Mouse (Mus musculus) myocyte (in vitro differentiated cells): Measurements from ENCODE around the gene Inf2. TPM values are rescaled to one million over a fixed set of nuclear protein-coding genes. Genes with fewer than 3 reads are reported as not detected.

Experiments used
- H3K27me3 ChIP-seq: one replicate; pipeline ENCODE4 v1.6.1; 2011; ENCODE audit not compliant: control insufficient read depth, insufficient read depth, insufficient read length
- H3K36me3 ChIP-seq: one replicate; pipeline ENCODE4 v1.6.1; 2011; ENCODE audit not compliant: control insufficient read depth, insufficient read depth
- H3K4me2 ChIP-seq: one replicate; pipeline ENCODE4 v1.6.1; 2011; ENCODE audit warnings: low read depth, control low read depth
- H3K4me3 ChIP-seq: one replicate; pipeline ENCODE4 v1.5.1; 2011; ENCODE audit warnings: mild to moderate bottlenecking, control low read depth, moderate library complexity
- H3K79me2 ChIP-seq: one replicate; pipeline ENCODE4 v1.6.1; 2011; ENCODE audit not compliant: control insufficient read depth, insufficient read depth
- H3ac ChIP-seq: one replicate; pipeline ENCODE4 v1.6.1; 2011; ENCODE audit not compliant: control insufficient read depth, insufficient read length
- CEBPB ChIP-seq: IDR thresholded peaks from 2 replicates; pipeline ENCODE4 v1.6.1; 2011; ENCODE audit warnings: mild to moderate bottlenecking, moderate library complexity; ENCODE audit not compliant: poor library complexity, insufficient read depth, severe bottlenecking
- E2F4 ChIP-seq: IDR thresholded peaks from one replicate; pipeline ENCODE4 v1.6.1; 2011; ENCODE audit warnings: mild to moderate bottlenecking, control low read depth, moderate library complexity; ENCODE audit not compliant: insufficient read depth
- MAX ChIP-seq: IDR thresholded peaks from one replicate; pipeline ENCODE4 v1.6.1; 2011; ENCODE audit warnings: low read depth, mild to moderate bottlenecking, control low read depth
- MYOD1 ChIP-seq, 3 experiments: IDR thresholded peaks; one replicate each; pipeline ENCODE4 v1.6.1; 2011; ENCODE audit warnings: control low read depth in 2 of 3, low read depth in 2 of 3, mild to moderate bottlenecking in 2 of 3, moderate library complexity in 1 of 3; ENCODE audit not compliant: insufficient read length in 2 of 3, control insufficient read depth in 1 of 3
- MYOG ChIP-seq, 3 experiments: IDR thresholded peaks; one replicate each; pipeline ENCODE4 v1.6.1; 2011; ENCODE audit warnings: control low read depth in 2 of 3, low read depth in 2 of 3, mild to moderate bottlenecking in 2 of 3; ENCODE audit not compliant: insufficient read length in 2 of 3, control insufficient read depth in 1 of 3, insufficient read depth in 1 of 3
- POLR2A ChIP-seq: IDR thresholded peaks from one replicate; pipeline ENCODE4 v1.6.1; 2011; ENCODE audit warnings: low read depth, mild to moderate bottlenecking, control low read depth, moderate library complexity; ENCODE audit not compliant: insufficient read length
- POLR2AphosphoS2 ChIP-seq: IDR thresholded peaks from one replicate; pipeline ENCODE4 v1.6.1; 2011; ENCODE audit warnings: low read depth, control low read depth; ENCODE audit not compliant: insufficient read length
- REST ChIP-seq: IDR thresholded peaks from one replicate; pipeline ENCODE4 v1.6.1; 2011; ENCODE audit warnings: mild to moderate bottlenecking, control low read depth, moderate library complexity; ENCODE audit not compliant: insufficient read depth, insufficient read length
- SRF ChIP-seq: IDR thresholded peaks from one replicate; pipeline ENCODE4 v1.6.1; 2011; ENCODE audit warnings: low read depth; ENCODE audit not compliant: control insufficient read depth, insufficient read length
- TCF12 ChIP-seq: IDR thresholded peaks from one replicate; pipeline ENCODE4 v1.6.1; 2011; ENCODE audit warnings: mild to moderate bottlenecking, control low read depth; ENCODE audit not compliant: poor library complexity, insufficient read depth, severe bottlenecking
- TCF3 ChIP-seq: IDR thresholded peaks from one replicate; pipeline ENCODE4 v1.6.1; 2011; ENCODE audit warnings: low read depth, control low read depth; ENCODE audit not compliant: insufficient read length
- USF1 ChIP-seq: IDR thresholded peaks from one replicate; pipeline ENCODE4 v1.6.1; 2011; ENCODE audit warnings: low read depth, mild to moderate bottlenecking, control low read depth, moderate library complexity
- polyA plus RNA-seq: library from polyadenylated mRNA; unstranded; fragments of >200 nt; fragmentation: generic; extraction: Trizol; gene quantifications from one replicate; pipeline ENCODE4 v1.2.1, GENCODE M21; 2012; ENCODE audit warnings: missing spikeins

Gene Inf2
- polyA plus RNA-seq, 1 experiment, result 70.1 TPM

DNA sequence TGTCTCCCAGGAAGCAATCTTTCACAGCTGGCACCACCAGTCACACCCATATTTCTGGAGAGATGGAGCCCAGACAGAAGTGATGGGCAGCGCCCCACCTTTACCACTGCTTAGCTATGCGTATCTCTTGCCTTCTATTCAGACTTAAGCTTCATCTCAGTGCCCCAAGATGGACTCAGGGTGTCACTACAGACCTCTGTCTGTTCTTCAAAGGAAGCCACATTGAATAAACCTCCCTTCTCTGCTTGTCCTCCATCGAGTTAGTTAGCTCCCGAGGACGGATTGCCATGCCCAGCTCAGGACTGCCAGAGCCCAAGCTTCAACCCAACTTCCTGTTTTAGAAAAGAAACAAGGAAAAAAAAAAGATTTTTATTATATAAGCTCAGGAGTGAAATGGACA is 26.1 kb upstream of the Inf2 start:
- H3K4me2 ChIP-seq, result no peak overlapping the region
- no peak overlapping the region for H3K4me3 ChIP-seq
- H3ac ChIP-seq, result no peak overlapping the region
- no peaks in the 10 kb centered on the region for H3K79me2 ChIP-seq
- H3K36me3 ChIP-seq, result no peaks in the 10 kb centered on the region
- TF ChIP-seq POLR2AphosphoS2, result no peak
- no peak for TF ChIP-seq REST
- no peak for TF ChIP-seq CEBPB
- TF ChIP-seq MAX, result no peak
- no peak for TF ChIP-seq E2F4
- no peaks in the 10 kb centered on the region for H3K27me3 ChIP-seq

DNA sequence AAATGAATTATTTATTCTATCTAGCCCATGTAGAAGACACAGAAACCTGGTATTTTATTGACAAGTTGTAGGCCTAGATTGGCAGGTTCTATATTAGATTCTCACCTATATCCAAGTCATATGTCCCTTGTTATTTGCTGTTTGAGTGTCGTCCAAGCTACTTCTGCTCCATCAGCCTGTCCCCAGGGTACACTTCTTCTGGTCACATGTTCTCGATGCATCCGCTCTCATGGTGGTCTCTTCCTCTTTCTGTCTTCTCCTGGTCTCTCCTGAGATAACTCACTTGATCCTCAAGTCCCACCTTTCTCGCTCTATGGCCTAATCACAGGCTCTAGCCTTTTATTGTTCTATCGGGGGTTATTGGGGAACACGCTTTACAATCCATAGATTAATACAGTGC is 25.6 kb upstream of the Inf2 start:
- Histone ChIP-seq H3ac (no peak overlapping the region), H3K4me2 (no peak overlapping the region), H3K4me3 (no peak overlapping the region), H3K79me2 (no peaks in the 10 kb centered on the region), H3K36me3 (no peaks in the 10 kb centered on the region), H3K27me3 (no peaks in the 10 kb centered on the region)
- TF ChIP-seq MAX (no peak), MYOD1 (IDR thresholded peaks at IDR 0.05; ENCODE audit: control insufficient read depth in 1 of 3, insufficient read length in 2 of 3, low read depth in 2 of 3) (no peak), SRF (no peak), TCF12 (no peak), REST (no peak), MYOG (IDR thresholded peaks at IDR 0.05; ENCODE audit: control insufficient read depth in 1 of 3, insufficient read depth in 1 of 3, insufficient read length in 2 of 3, low read depth in 2 of 3) (no peak), CEBPB (no peak), POLR2AphosphoS2 (no peak), E2F4 (no peak), USF1 (no peak), POLR2A (no peak), TCF3 (no peak)

DNA sequence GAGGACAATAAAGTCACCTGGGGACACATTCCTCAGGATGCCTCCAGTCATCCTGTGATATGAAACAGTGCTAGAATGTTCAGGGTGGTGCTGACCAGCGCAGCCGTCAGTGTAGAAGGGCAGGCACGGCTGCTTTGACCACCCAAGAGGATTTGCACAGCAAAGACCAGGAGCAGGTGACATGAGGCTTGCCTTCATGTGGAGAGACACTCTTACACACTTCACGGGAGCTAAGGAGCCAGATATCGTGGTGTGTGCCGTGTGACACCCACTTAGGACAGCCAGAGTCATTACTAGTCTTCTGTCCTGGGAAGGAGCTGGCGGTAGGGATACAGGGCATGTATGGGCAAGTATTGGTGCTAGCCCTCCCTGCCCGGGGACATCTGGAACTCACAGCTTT is 18.4 kb upstream of the Inf2 start:
- H3K4me2 ChIP-seq, result no peak overlapping the region
- no peaks in the 10 kb centered on the region for H3K27me3 ChIP-seq
- no peak overlapping the region for H3K4me3 ChIP-seq
- H3K79me2 ChIP-seq, result no peaks in the 10 kb centered on the region
- H3ac ChIP-seq, result no peak overlapping the region
- H3K36me3 ChIP-seq, result no peaks in the 10 kb centered on the region
- TF ChIP-seq MYOG (IDR thresholded peaks at IDR 0.05; ENCODE audit: control insufficient read depth in 1 of 3, insufficient read depth in 1 of 3, insufficient read length in 2 of 3, low read depth in 2 of 3) (peak in 1 of 3 experiments; percentile 45), POLR2AphosphoS2 (no peak)

DNA sequence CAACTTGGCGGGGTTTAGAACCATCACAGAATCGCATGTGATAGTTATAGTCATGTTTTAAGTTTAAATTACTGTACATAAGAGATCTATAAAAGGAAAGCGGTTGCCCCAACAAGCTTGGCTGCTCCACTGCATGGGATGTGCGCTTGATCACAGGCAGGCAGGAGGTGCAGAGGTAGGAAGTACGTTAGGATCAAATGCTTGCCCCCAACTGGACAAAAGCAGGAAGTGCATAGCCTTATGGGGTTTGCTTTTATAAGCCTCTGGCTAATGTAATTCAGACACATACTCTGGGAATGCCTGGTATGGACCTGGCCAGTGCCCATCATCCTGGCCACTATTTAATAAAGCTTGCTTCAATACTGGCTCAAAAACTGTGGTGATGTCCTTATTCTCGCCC is 17.5 kb upstream of the Inf2 start:
- Histone ChIP-seq H3K79me2 (no peaks in the 10 kb centered on the region), H3K27me3 (no peaks in the 10 kb centered on the region), H3K4me3 (no peak overlapping the region), H3K36me3 (no peaks in the 10 kb centered on the region), H3ac (no peak overlapping the region), H3K4me2 (no peak overlapping the region)
- TF ChIP-seq POLR2A, result no peak
- no peak for TF ChIP-seq CEBPB
- no peak for TF ChIP-seq TCF12

DNA sequence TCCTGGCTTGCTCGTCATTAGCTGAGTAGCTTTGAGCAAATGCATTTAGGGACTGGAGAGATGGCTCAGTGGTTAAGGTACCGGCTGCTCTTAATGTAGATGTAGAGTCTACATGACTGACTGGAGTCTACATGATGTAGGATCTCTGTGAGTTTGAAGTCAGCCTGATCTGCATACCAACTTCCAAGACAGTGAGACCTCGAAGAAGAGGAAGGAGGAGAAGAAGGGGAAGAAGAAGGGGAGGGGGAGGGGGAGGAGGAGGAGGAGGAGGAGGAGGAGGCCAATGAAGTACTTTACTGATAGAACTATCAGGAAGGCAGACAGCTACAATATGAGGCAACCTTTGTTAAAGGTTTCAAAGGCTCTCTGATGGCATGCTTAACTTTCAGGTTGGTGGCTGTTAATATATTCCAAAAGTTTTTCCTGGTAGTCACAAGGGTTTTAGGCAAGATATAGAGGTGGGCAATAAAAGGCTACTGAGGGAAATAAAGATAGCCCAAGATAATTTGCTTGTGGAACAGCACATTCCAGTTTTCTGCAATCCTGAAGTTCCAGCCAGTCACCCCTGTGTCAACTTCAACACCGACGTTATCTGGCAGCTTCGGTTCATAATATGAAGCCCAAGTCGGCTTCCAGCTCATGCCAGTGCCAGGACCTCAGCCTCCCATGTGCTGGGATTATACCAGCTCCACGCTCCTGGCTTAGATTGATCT is 13.2 kb upstream of the Inf2 start:
- Histone ChIP-seq H3ac (no peak overlapping the region), H3K4me2 (peak overlapping the region; percentile 88), H3K27me3 (no peaks in the 10 kb centered on the region), H3K79me2 (no peaks in the 10 kb centered on the region), H3K36me3 (no peaks in the 10 kb centered on the region), H3K4me3 (no peak overlapping the region)
- TF ChIP-seq E2F4 (no peak), USF1 (no peak), POLR2A (no peak), REST (no peak), MYOD1 (IDR thresholded peaks at IDR 0.05; ENCODE audit: control insufficient read depth in 1 of 3, insufficient read length in 2 of 3, low read depth in 2 of 3) (no peak), CEBPB (no peak), POLR2AphosphoS2 (no peak), SRF (no peak), TCF12 (no peak), MAX (no peak)

DNA sequence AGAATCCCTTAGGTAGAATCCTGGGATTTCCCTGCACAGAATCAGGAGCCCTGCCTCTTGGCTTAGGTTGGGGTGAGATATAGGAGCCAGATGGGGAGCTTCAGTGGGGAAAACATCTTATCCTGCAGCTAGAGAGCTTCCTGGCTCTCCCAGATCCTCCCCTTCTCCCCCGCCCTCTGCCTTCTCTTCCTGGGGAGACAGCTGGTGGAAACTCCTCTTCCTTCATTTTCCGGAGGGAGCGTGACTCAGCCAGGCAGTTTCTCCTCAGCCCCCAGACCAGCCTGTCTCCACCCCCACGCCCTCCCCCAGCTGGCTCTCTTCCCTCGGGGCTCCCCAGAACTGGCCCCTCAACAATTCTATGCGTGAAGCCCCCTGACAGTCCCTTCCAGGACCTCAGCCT is 12.2 kb upstream of the Inf2 start:
- peak overlapping the region; percentile 88 for H3K4me2 ChIP-seq
- no peaks in the 10 kb centered on the region for H3K36me3 ChIP-seq
- H3K27me3 ChIP-seq, result no peaks in the 10 kb centered on the region
- H3K79me2 ChIP-seq, result no peaks in the 10 kb centered on the region
- TF ChIP-seq TCF12 (no peak), MYOG (IDR thresholded peaks at IDR 0.05; ENCODE audit: control insufficient read depth in 1 of 3, insufficient read depth in 1 of 3, insufficient read length in 2 of 3, low read depth in 2 of 3) (peak; percentile 26 to 77 (median 30)), MYOD1 (IDR thresholded peaks at IDR 0.05; ENCODE audit: control insufficient read depth in 1 of 3, insufficient read length in 2 of 3, low read depth in 2 of 3) (peak; percentile 19 to 76 (median 67))
- no peak overlapping the region for H3ac ChIP-seq
- no peak overlapping the region for H3K4me3 ChIP-seq
